Mouse (Mus musculus): ENCODE measurements around the gene Coro2b. TPM values are rescaled to one million over a fixed set of nuclear protein-coding genes. Genes with fewer than 3 reads are reported as not detected.

The Coro2b gene
- 0.48 and 2.3 TPM in 2 replicates for polyA plus RNA-seq (2012; ENCODE audit: low replicate concordance)

DNA sequence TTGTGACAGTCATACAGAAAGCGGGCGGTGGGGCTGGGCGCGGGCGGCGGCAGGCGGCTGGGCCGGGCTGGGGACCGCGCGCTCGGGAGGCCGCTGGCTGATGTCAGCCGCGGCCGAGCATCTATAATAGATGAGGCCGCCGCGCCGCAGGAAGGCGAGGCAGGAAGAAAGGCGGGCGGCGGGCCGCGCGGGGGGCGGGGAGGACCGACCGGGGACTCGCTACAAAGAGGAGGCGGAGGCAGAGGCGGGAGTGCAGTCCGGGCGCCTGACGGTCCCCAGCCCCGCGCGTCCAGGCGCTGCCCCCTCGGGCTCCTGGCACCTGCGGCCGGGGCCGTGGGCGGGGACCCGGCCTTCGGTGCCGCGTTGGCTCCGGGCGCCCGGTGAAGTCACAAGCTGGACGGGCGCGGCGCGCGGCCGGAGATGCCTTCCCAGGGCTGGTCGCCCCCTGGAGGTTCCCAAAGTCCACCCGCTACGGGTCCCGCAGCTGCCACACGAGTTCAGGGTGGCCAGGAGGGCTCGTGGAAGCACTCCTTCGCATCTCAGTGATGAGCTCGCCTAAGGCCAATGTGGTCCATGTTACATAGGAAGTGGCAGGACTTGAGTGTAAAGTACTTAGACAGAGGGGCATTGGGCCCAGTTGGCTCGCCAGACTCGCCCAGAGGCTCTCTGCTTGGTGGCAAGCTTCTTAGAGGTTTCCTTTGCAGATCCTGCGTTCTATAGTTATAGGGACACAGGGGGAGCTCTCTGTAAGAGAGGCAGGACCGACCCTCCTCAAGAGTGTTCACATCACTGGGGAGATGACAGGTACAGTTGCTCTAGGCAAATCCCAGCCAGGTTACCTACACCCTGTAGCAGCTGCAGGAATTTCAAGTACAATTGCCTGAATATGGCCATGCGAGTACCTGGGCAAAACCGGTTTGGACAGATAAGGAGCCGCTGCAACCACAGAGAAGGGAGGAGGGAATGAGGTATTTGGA is at the start of gene Coro2b:
Gene Coro2b (minus strand): TSS at position 390 of the 977 bp plus-strand sequence.

Other genes starting within 250 kb of the Coro2b start
- gene Anp32a, start 195.8 kb downstream of the Coro2b start, polyA plus RNA-seq (2012; ENCODE audit: low replicate concordance), result 25.5 and 67.4 TPM in 2 replicates
- 0.05 TPM in 1 of 2 replicates, not detected in the other for gene Itga11, start 140.8 kb upstream of the Coro2b start, polyA plus RNA-seq (2012; ENCODE audit: low replicate concordance)

All from leukemia stem cell, adult 10-12 weeks (primary cell).